Mouse (Mus musculus): ENCODE measurements around the gene Cyp17a1. TPM values are rescaled to one million over a fixed set of nuclear protein-coding genes. Genes with fewer than 3 reads are reported as not detected.
A peak's percentile ranks its signal among the peaks of the same experiment; 100 is the strongest.

The Cyp17a1 gene
- not detected in 2 replicates for total RNA-seq (2017)

- ATAC-seq (replicated peaks; ENCODE audit: low read depth, poor library complexity, severe bottlenecking): no peak
These were observed at the start of gene Cyp17a1 for GRCm38 (mm10) chr19:46672766-46673418. TSS of gene Cyp17a1 (minus strand) at chr19:46673172.

GRCm38 (mm10) chr19:46718150-46718549 lies 45.2 kb upstream of the Cyp17a1 start:
- no peak for ATAC-seq (replicated peaks; ENCODE audit: low read depth, poor library complexity, severe bottlenecking)

GRCm38 (mm10) chr19:46715016-46715415 lies 42.0 kb upstream of the Cyp17a1 start:
- no peak for ATAC-seq (replicated peaks; ENCODE audit: low read depth, poor library complexity, severe bottlenecking)

GRCm38 (mm10) chr19:46714234-46714633 lies 41.3 kb upstream of the Cyp17a1 start:
- ATAC-seq (replicated peaks; ENCODE audit: low read depth, poor library complexity, severe bottlenecking): no peak

- no peak for ATAC-seq (replicated peaks; ENCODE audit: low read depth, poor library complexity, severe bottlenecking)
These were observed 37.6 kb upstream of the Cyp17a1 start for GRCm38 (mm10) chr19:46710614-46711013.

GRCm38 (mm10) chr19:46707296-46708151 lies 34.6 kb upstream of the Cyp17a1 start, which contains the start of gene As3mt:
TSS of gene As3mt (plus strand) at chr19:46707458.
- ATAC-seq (replicated peaks; ENCODE audit: low read depth, poor library complexity, severe bottlenecking): peak; percentile 36; the same call in 1 of the 2 replicates

- no peak for ATAC-seq (replicated peaks; ENCODE audit: low read depth, poor library complexity, severe bottlenecking)
These were observed 33.7 kb upstream of the Cyp17a1 start for GRCm38 (mm10) chr19:46706540-46707295.

- ATAC-seq (replicated peaks; ENCODE audit: low read depth, poor library complexity, severe bottlenecking): peak; percentile 87
These were observed 33.0 kb upstream of the Cyp17a1 start for GRCm38 (mm10) chr19:46705779-46706495.

- no peak for ATAC-seq (replicated peaks; ENCODE audit: low read depth, poor library complexity, severe bottlenecking)
These were observed 28.2 kb upstream of the Cyp17a1 start for GRCm38 (mm10) chr19:46701156-46701555.

- ATAC-seq (replicated peaks; ENCODE audit: low read depth, poor library complexity, severe bottlenecking): peak; percentile 70; the same call in 1 of the 2 replicates
These were observed 26.1 kb upstream of the Cyp17a1 start for GRCm38 (mm10) chr19:46699011-46699481.

- peak; percentile 63 for ATAC-seq (replicated peaks; ENCODE audit: low read depth, poor library complexity, severe bottlenecking)
These were observed 25.0 kb upstream of the Cyp17a1 start for GRCm38 (mm10) chr19:46697840-46698517.

GRCm38 (mm10) chr19:46696943-46697342 lies 24.0 kb upstream of the Cyp17a1 start:
- no peak for ATAC-seq (replicated peaks; ENCODE audit: low read depth, poor library complexity, severe bottlenecking)

GRCm38 (mm10) chr19:46696482-46696881 lies 23.5 kb upstream of the Cyp17a1 start:
- no peak for ATAC-seq (replicated peaks; ENCODE audit: low read depth, poor library complexity, severe bottlenecking)

- ATAC-seq (replicated peaks; ENCODE audit: low read depth, poor library complexity, severe bottlenecking): no peak
These were observed 20.2 kb upstream of the Cyp17a1 start for GRCm38 (mm10) chr19:46693146-46693545.

GRCm38 (mm10) chr19:46691078-46691477 lies 18.1 kb upstream of the Cyp17a1 start:
- ATAC-seq (replicated peaks; ENCODE audit: low read depth, poor library complexity, severe bottlenecking): no peak

GRCm38 (mm10) chr19:46690387-46690786 lies 17.4 kb upstream of the Cyp17a1 start:
- ATAC-seq (replicated peaks; ENCODE audit: low read depth, poor library complexity, severe bottlenecking): no peak

GRCm38 (mm10) chr19:46689460-46690372 lies 16.7 kb upstream of the Cyp17a1 start, which contains the start of gene Borcs7:
TSS of gene Borcs7 (plus strand) at chr19:46689906.
- ATAC-seq (replicated peaks; ENCODE audit: low read depth, poor library complexity, severe bottlenecking): peak; percentile 97

Data from common myeloid progenitor, adult 5-6 weeks (primary cell).